Mouse (Mus musculus) bone marrow macrophage, adult 2 months (primary cell): Measurements from ENCODE around the gene Pcbp4.

Experiments used
- CTCF ChIP-seq: IDR thresholded peaks from 2 replicates; pipeline ENCODE4 v1.5.1; 2012; ENCODE audit warnings: low read depth, mild to moderate bottlenecking, low read length, moderate library complexity
- POLR2A ChIP-seq: IDR thresholded peaks from 2 replicates; pipeline ENCODE4 v1.6.1; 2012; ENCODE audit warnings: mild to moderate bottlenecking, low read depth, low read length, borderline replicate concordance

GRCm38 (mm10) chr9:106470991-106471750 is 18.1 kb downstream of the Pcbp4 start:
- no peak for TF ChIP-seq CTCF
- no peak for TF ChIP-seq POLR2A
